Mouse (Mus musculus): ENCODE results near the gene Cryge.

Cryge gene

DNA sequence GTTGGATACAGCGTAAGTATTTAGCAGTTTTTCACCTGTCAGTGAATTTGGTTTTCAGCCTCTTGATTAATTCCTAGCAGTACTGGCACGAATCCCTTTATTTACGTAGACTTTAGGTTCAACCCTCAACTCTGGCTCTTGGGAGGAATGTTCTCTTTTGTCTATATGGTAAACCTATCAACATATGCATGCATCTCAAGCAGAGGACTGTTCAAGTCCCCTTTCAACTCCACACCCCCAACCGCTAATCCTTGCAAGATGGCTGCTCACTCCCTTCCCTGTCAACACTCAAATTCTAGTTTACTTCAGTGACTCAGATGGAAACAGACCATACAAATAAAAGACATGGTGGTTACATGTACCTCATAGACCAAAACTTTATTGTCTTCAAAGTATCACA lies 38.2 kb downstream of the Cryge start:
- no peak for DNase-seq (ENCODE audit: low spot score in 2 of 2)

DNA sequence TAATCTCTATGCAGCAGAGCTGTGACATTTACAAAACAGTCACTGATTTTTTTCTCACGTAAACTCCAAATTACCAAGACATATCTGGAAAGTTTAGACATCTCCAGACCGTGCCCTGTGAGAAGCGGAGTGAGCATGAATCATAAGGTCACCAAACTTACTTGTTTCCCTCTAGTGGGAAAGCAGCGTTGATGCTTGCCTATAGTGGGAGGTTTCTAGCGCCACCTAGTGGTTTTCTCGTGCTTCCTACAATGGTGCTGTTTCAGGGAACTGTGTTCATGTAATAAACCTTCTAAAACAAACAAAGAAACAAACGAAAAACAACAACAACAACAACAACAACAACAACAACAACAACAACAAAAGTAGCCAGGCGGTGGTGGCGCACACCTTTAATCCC lies 40.8 kb downstream of the Cryge start:
- peak; percentile 2 to 23 for DNase-seq (ENCODE audit: low spot score in 2 of 2)

DNA sequence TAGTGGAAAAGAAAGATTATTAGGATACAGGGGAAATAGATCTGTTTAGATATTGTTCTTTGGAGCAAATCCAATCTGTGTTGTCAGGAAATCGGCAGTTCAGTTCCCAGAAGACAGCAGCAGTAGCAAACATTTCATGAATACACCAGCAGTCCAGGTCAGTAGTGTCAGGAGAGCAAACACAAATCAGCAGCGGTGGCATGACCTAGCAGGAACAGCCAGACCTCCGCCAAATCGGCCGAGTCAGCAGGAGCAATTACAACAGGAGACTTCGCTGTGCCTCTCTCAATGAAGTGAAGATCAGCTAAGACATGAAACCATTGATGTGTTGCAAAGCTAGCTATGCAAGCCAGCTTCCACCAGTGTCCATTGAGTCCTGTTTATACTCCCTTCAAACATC lies 45.4 kb downstream of the Cryge start:
- no peak for DNase-seq (ENCODE audit: low spot score in 2 of 2)

DNA sequence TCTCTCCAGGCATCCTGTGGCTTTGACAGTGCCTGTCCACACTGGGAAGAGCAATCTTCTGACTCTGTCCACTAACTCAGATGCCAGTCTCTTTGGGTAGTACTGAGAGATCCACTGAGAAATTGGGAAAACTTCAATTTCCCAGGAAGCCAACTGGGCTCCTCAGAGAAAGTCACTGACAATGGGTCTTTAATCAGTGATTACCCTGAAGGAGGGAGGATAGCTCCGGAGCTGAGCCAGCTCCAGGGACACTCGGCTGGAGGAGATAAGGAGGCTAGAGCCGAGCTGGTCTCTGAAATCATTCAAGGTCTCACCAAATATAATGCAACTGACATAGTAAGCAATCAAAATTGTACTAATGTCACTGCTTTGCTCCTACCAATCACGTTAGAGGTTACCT lies 46.4 kb downstream of the Cryge start:
- no peak for DNase-seq (ENCODE audit: low spot score in 2 of 2)
